Mouse (Mus musculus) liver, embryonic 14.5 days (tissue): ENCODE measurements at regions not wholly inside any gene's neighbourhood (a gene's known extent, or its start where the extent isn't known, plus 50 kb on each side); places are given as distances from the start of the nearest gene placed in this dataset.

Source experiments
- ATAC-seq: fragments of 200-750 bp; cut with Nextera tagmentation; 2 replicates; pipeline ENCODE4 v1.8.0; 2017; ENCODE audit warnings: moderate number of reproducible peaks, mild to moderate bottlenecking, moderate library complexity; ENCODE audit not compliant: insufficient read depth
- DNase-seq, 3 experiments: peaks; one replicate each; pipeline ENCODE4 v3.0.0-alpha.2; 2012 to 2013; ENCODE audit warnings: low read depth in 3 of 3, low spot score in 3 of 3
- H3K27ac ChIP-seq: fragments of 300-500 bp; sonication (generic); 2 replicates; pipeline ENCODE4 v1.5.1; 2014; ENCODE audit warnings: moderate library complexity, mild to moderate bottlenecking, control low read depth, inconsistent platforms
- H3K27me3 ChIP-seq: fragments of 300-500 bp; sonication (generic); 2 replicates; pipeline ENCODE4 v1.6.1; 2014; ENCODE audit warnings: mild to moderate bottlenecking, low read length, moderate library complexity; ENCODE audit not compliant: control insufficient read depth, insufficient read depth
- H3K36me3 ChIP-seq: fragments of 300-500 bp; sonication (generic); replicated peaks from 2 replicates; pipeline ENCODE4 v1.6.1; 2014; ENCODE audit warnings: low read depth; ENCODE audit not compliant: control insufficient read depth, insufficient read depth
- H3K4me1 ChIP-seq, 2 experiments: fragments of 200-500 bp in 1 of 2; fragments of 300-500 bp in 1 of 2; sonication (generic) in 1 of 2; replicated peaks; 2 replicates each; pipeline ENCODE4 v1.6.1; 2012 to 2014; ENCODE audit warnings: antibody characterized with exemption in 1 of 2, inconsistent platforms in 1 of 2, low read length in 1 of 2; ENCODE audit not compliant: control insufficient read depth in 2 of 2, insufficient read depth in 2 of 2
- H3K4me2 ChIP-seq: fragments of 300-500 bp; sonication (generic); 2 replicates; pipeline ENCODE4 v1.6.1; 2014; ENCODE audit warnings: low read depth, mild to moderate bottlenecking, control low read depth, moderate library complexity
- H3K4me3 ChIP-seq, 2 experiments: fragments of 200-500 bp in 1 of 2; fragments of 300-500 bp in 1 of 2; sonication (generic) in 1 of 2; 2 replicates each; pipeline ENCODE4 v1.5.1; 2012 to 2014; ENCODE audit warnings: low read depth in 2 of 2, low read length in 2 of 2, mild to moderate bottlenecking in 2 of 2, control low read depth in 1 of 2, inconsistent platforms in 1 of 2, moderate library complexity in 1 of 2; ENCODE audit not compliant: insufficient read depth in 1 of 2
- H3K9ac ChIP-seq: fragments of 300-500 bp; sonication (generic); replicated peaks from 2 replicates; pipeline ENCODE4 v1.6.1; 2014; ENCODE audit warnings: mild to moderate bottlenecking, control low read depth, moderate library complexity
- H3K9me3 ChIP-seq: fragments of 300-500 bp; sonication (generic); 2 replicates; pipeline ENCODE4 v1.6.1; 2016; ENCODE audit warnings: low read length, mixed read lengths; ENCODE audit not compliant: control insufficient read depth
- CTCF ChIP-seq: IDR thresholded peaks from 2 replicates; pipeline ENCODE4 v1.5.1; 2016; ENCODE audit warnings: antibody characterized with exemption, low read depth, control low read depth
- EP300 ChIP-seq: IDR thresholded peaks from 2 replicates; pipeline ENCODE4 v1.6.1; 2016; ENCODE audit warnings: antibody characterized with exemption, low read depth
- WGBS: fragments of 180-500 bp; shearing (Covaris S2); extraction: QIAGEN DNeasy Blood & Tissue Kit; methylation state at CpG from one replicate; pipeline ENCODE4 v1.1.7; 2014; ENCODE audit not compliant: insufficient replicate concordance; 5-methylcytosine and 5-hydroxymethylcytosine counted together

DNA sequence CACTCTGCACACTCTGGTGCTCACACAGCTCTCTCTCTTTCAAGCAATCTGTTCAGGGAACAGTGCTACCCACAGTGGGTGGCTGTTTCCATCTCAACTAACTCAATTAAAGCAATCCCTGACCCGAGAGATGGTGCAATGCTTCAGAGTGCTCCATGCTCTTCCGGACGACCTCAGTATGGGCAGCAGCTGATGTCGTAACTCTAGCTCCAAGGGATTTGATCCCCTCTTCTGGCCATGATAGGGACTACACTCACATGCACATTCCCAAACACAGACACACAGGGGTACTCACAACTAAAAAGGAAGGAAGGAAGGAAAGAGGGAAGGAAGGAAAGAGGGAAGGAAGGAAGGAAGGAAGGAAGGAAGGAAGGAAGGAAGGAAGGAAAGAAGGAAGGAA lies 118.2 kb upstream of the Zfp706 start:
- Histone ChIP-seq H3K4me1 (no peaks in the 10 kb centered on the region), H3K27ac (no peak overlapping the region), H3K4me2 (no peak overlapping the region), H3K4me3 (no peak overlapping the region), H3K9me3 (no peaks in the 10 kb centered on the region), H3K27me3 (no peaks in the 10 kb centered on the region), H3K9ac (no peak overlapping the region), H3K36me3 (no peaks in the 10 kb centered on the region)
- TF ChIP-seq EP300 (no peak), CTCF (no peak)
- WGBS = 43% methylated on average over 4 of the region's 4 CpGs
- ATAC-seq (no peak), DNase-seq (no peak)

- no peak overlapping the region for H3K4me3 ChIP-seq
- TF ChIP-seq CTCF (no peak), EP300 (no peak)
- no peak for DNase-seq
Observed at GRCm38 (mm10) chr15:37124951-37125350, 117.4 kb upstream of the Zfp706 start.

DNA sequence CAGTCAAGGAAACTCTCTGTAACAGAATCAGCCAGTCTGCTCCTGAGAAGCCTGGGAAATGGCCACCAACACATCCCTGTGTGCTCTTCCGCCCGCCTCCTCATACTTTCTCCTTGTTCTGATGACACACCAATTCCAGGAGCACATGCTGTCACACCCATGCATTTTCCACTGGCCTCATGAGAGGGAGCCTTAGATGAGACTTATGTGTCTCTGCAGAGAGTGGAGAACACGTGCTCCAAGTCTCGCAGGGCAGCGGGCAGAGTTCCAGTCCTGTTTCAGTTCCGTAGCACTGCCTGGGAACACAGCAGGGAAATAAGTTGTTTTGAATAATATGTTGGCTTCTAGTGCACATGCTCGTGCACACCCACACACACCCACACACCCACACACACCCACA lies 116.7 kb upstream of the Zfp706 start:
- DNase-seq = no peak
- no peak for TF ChIP-seq EP300
- TF ChIP-seq CTCF = no peak
- Histone ChIP-seq H3K27me3 (no peaks in the 10 kb centered on the region), H3K9ac (no peak overlapping the region), H3K4me1 (no peaks in the 10 kb centered on the region), H3K36me3 (no peaks in the 10 kb centered on the region), H3K4me2 (no peak overlapping the region), H3K27ac (no peak overlapping the region), H3K4me3 (no peak overlapping the region), H3K9me3 (no peaks in the 10 kb centered on the region)
- WGBS = 62% methylated on average over 7 of the region's 7 CpGs
- no peak for ATAC-seq

More at GRCm38 (mm10) chr15:37124951-37125350, 117.4 kb upstream of the Zfp706 start:
- no peak overlapping the region for H3K27ac ChIP-seq
- no peaks in the 10 kb centered on the region for H3K4me1 ChIP-seq
- H3K27me3 ChIP-seq = no peaks in the 10 kb centered on the region
- WGBS = 44% methylated on average over 2 of the region's 2 CpGs
- no peak for ATAC-seq
- H3K9ac ChIP-seq = no peak overlapping the region
- H3K4me2 ChIP-seq = no peak overlapping the region
- no peaks in the 10 kb centered on the region for H3K9me3 ChIP-seq
- H3K36me3 ChIP-seq = no peaks in the 10 kb centered on the region

- H3K4me1 ChIP-seq = no peaks in the 10 kb centered on the region
- TF ChIP-seq EP300 = no peak
- peak; percentile 92 for TF ChIP-seq CTCF
- H3K9me3 ChIP-seq = no peaks in the 10 kb centered on the region
- H3K27me3 ChIP-seq = no peaks in the 10 kb centered on the region
- H3K4me3 ChIP-seq = no peak overlapping the region
- no peak for ATAC-seq
- WGBS = 18% methylated on average over 6 of the region's 6 CpGs
- DNase-seq = peak in 1 of 3 experiments; percentile 28
- H3K27ac ChIP-seq = no peak overlapping the region
- no peaks in the 10 kb centered on the region for H3K36me3 ChIP-seq
- no peak overlapping the region for H3K9ac ChIP-seq
- H3K4me2 ChIP-seq = no peak overlapping the region
Observed at GRCm38 (mm10) chr15:37120381-37120780, 112.8 kb upstream of the Zfp706 start.

DNA sequence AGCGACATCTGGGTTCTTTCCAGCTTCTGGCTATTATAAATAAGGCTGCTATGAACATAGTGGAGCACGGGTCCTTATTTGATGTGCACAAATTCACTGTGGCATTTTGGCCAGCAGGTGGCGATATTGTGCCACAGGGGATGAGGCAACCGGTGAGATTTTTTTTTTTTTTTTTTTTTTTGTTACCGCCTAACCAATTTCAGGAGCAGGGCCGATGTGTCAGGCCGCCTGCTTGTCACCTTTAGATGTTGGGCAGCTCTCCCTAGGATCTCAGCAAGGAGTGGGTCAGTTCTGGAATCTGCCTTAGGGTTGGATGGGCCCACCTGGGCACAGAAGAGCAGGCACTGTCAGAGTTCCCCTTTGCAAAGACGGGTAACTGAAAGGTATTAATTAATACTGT lies 106.5 kb upstream of the Zfp706 start:
- 14% methylated on average over 8 of the region's 8 CpGs for WGBS
- peak in 2 of 3 experiments; percentile 41 to 51 for DNase-seq
- no peak overlapping the region for H3K27ac ChIP-seq
- H3K4me2 ChIP-seq = no peak overlapping the region
- H3K9me3 ChIP-seq = no peaks in the 10 kb centered on the region
- no peaks in the 10 kb centered on the region for H3K27me3 ChIP-seq
- no peaks in the 10 kb centered on the region for H3K36me3 ChIP-seq
- TF ChIP-seq EP300 (no peak), CTCF (peak; percentile 84)
- no peaks in the 10 kb centered on the region for H3K4me1 ChIP-seq
- no peak for ATAC-seq
- no peak overlapping the region for H3K9ac ChIP-seq
- H3K4me3 ChIP-seq = no peak overlapping the region

- TF ChIP-seq CTCF = no peak
- TF ChIP-seq EP300 = no peak
- Histone ChIP-seq H3K4me3 (no peak overlapping the region), H3K4me2 (no peak overlapping the region), H3K27me3 (no peaks in the 10 kb centered on the region), H3K27ac (no peak overlapping the region), H3K4me1 (no peaks in the 10 kb centered on the region), H3K36me3 (no peaks in the 10 kb centered on the region), H3K9ac (no peak overlapping the region), H3K9me3 (no peaks in the 10 kb centered on the region)
- 75% methylated on average over 14 of the region's 14 CpGs for WGBS
- ATAC-seq (no peak), DNase-seq (no peak)
Observed at GRCm38 (mm10) chr15:37110462-37110861, 102.9 kb upstream of the Zfp706 start.
